Mouse (Mus musculus): ENCODE measurements at regions not wholly inside any gene's neighbourhood (a gene's known extent, or its start where the extent isn't known, plus 50 kb on each side); places are given as distances from the start of the nearest gene placed in this dataset.
A peak's percentile ranks its signal among the peaks of the same experiment; 100 is the strongest.

DNA sequence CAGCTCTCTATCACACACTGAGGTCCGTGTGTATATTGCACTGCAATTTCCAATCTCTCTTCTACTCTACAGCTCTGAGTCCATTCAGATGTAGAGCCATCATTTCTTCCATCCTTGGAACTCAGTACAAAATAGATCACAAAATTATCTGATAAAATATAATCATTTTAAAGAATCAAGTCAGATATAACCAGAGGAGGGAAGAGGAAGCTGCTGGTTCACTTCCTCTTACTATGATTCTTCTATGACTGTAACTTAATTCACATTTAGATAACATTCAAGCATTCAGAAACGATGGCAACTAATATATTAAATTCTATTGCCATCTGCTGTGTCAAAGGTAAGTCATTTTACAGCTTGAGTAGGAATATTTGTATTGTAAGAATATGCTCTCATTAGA lies 1550.1 kb downstream of the Cdh8 start:
- DNase-seq (ENCODE audit: low spot score in 2 of 2) = no peak

GRCm38 (mm10) chr8:97861511-97861910 lies 1554.8 kb downstream of the Cdh8 start:
- DNase-seq (ENCODE audit: low spot score in 2 of 2) = peak; percentile 5 to 32

GRCm38 (mm10) chr8:97860201-97860600 lies 1556.1 kb downstream of the Cdh8 start:
- DNase-seq (ENCODE audit: low spot score in 2 of 2) = no peak

GRCm38 (mm10) chr8:97857252-97857651 lies 1559.0 kb downstream of the Cdh8 start:
- DNase-seq (ENCODE audit: low spot score in 2 of 2) = no peak

Data from layer of hippocampus, postnatal 14 days (tissue).